Mouse (Mus musculus) right cerebral cortex, postnatal 4 days (tissue): ENCODE results near the gene Rasgrp3.

Experiments used
- DNase-seq: peaks from one replicate; pipeline ENCODE4 v3.0.0-alpha.2; 2022

Gene Rasgrp3

DNA sequence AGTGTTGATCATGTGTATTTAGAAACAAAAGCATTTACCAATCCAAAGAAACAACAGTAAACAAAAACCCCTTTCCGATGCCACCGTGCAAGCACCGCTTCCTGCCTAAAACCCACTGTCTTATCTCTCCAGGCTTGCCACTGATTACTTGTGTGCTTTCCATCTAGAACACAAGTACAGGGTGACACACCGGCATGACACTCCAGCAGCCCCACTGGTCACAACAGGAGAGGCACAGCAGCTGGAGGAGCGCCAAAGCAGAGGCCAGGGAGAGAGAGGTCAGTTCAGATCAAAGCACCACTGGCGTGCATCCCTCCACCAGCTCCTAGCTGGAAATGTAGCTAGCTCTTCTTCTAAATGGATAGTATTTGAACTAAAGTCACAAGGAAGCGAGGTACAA, 108.6 kb downstream of the Rasgrp3 start:
- DNase-seq = no peak

DNA sequence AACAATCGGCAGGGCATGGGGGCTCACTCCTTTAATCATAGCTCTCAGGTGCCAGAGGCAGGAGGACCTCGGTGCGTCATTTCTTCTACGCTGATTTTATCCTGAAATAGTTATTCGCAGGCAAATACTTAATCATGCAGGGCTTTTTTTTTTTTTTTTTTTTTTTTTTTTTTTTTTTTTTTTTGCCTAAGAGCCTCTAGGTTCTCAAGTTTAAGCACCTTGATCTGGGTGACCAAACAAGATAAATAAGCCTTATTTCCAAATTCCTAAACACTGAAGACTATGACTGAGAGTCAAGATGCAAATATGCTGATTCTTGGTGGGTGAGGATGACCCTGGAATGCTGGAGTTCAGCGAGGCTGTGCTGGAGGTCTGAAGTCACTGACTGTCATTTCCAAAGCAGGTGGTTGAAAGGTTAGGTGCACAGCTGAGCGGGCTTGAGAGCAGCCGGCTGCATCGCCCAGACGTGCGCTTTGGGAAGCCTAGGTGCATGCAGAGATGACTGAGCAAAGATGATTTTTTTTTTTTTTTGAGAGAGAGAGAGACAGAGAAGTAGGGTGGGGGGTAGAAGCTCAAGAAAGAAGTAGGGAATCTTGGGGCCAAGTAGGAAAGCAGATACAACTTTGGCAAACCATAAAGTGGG, 115.2 kb downstream of the Rasgrp3 start:
- DNase-seq = peak; percentile 18

DNA sequence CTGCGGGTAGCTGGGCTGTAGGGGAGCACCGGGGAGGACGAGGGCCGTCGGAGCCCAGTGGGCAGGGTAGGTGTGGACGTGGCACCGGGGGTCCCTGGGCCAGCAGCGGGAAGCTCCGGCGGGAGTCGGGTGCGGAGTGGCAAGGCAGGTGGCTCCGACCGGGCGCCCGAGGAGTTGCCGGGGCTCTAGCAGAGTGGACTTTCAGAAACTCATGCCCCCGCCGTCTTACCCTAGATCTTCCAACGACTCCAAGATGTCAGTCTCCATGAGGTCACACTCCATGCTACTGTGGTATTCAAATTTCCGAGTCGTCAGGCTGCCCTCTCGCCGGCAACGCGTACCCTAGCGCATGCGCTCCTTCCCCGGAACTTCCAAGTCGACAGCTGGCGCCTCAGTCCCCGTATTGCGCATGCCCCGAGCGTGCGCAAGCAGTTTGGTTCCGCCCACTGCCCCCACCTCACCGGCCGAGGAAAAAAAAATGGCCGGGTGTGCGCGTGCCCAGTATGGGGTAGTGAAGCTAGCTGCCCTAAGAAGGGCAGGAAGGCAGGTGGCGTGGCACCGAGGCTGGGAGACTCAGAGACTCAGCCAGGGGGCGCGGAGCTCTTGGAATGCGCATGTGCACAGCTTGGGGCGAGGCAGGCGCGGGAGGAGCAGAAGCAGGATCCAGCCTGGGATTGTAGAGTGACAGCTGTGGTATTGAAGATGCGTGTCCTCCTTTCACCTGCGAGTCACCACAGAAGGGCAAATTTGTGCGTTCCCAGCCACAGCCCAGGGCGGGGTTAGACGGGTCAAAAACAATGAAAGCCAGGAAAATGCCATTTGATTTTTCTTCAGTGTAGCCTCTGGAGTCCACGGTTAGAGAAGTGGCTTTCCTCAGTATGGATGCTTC, 116.1 kb downstream of the Rasgrp3 start, which contains the start of gene Fam98a:
Fam98a (minus strand) TSS at position 435 of the 889 bp plus-strand sequence.
- peak; percentile 98 for DNase-seq

DNA sequence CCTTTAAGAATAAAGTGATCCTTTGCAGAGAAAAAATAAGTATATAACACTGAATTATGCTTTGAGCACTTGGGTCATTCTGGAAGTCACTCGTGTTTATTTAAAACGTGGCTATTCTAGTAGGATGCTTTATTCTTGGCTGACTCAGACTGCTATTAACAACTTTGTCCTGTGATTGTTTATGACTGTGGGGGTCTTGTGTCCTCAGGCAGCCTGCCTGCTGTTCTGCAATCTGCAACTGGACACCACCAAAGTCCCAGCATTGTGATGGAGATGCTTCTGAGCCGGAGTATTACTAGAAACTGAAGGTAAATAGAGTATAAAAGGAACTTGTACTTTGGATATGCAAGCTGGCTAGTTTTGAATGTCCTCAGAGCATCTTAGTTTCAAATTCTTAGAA, 121.3 kb downstream of the Rasgrp3 start:
- no peak for DNase-seq

DNA sequence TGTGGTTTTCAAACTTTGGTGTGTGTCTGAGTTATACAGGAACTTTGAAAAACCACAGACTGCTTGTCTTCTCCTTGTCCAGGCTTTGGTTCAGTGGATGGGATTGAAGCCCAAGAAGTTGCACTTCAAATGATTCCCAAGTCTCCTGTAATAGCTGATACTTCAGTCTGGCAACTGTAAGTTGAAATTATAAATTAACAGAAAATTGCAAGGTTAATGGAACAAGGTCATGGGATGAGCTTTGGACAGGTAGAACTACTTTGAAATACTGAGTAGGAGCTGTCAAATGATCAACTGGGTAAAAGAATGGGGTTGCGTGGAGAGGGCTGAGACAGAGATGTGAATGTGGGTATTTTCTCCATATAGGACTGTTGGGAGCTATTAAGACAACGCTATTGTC, 122.3 kb downstream of the Rasgrp3 start:
- DNase-seq = no peak

DNA sequence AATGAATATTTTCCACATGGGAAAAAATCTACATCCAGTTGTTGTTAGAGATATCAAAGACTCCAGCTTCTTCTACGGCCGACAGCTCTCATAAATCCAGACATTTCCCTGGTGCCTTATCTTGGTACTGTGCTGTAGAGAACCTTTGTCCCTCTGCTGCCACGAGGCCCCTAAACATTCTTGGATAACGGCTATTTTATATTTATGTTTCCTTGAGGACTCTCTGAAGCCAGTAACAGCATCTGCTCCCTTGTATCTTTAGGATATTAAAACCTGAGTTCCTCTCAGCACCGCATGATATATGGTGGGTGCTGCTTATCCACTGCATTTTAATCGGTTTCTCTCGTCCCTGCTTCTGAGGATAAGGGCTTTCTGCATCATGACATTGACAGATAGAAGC, 139.9 kb downstream of the Rasgrp3 start:
- no peak for DNase-seq
